Mouse (Mus musculus): Measurements from ENCODE around the gene Ptrh1. TPM values are rescaled to one million over a fixed set of nuclear protein-coding genes. Genes with fewer than 3 reads are reported as not detected.

The Ptrh1 gene
- polyA plus RNA-seq, 1 experiment from 2014 or later, result 6.6 TPM

GRCm38 (mm10) chr2:32758503-32758902, 17.1 kb upstream of the Ptrh1 start:
- no peak overlapping the region for H3K4me3 ChIP-seq
- no peak overlapping the region for H3K9ac ChIP-seq
- peaks cover 51% of the 10 kb centered on the region for H3K36me3 ChIP-seq
- H3K4me2 ChIP-seq, result no peak overlapping the region
- H3K27ac ChIP-seq, result no peak overlapping the region
- H3K27me3 ChIP-seq, result no peaks in the 10 kb centered on the region
- no peak for ATAC-seq (ENCODE audit: insufficient number of reproducible peaks, low FRiP score, low TSS enrichment, low read depth)
- WGBS, result 74% methylated on average over 8 of the region's 8 CpGs
- H3K4me1 ChIP-seq, result peaks cover 12% of the 10 kb centered on the region
- H3K9me3 ChIP-seq, result no peaks in the 10 kb centered on the region

GRCm38 (mm10) chr2:32759001-32759400, 16.6 kb upstream of the Ptrh1 start:
- ATAC-seq (ENCODE audit: insufficient number of reproducible peaks, low FRiP score, low TSS enrichment, low read depth), result no peak
- Histone ChIP-seq H3K9ac (no peak overlapping the region), H3K4me2 (no peak overlapping the region), H3K9me3 (no peaks in the 10 kb centered on the region), H3K27ac (no peak overlapping the region), H3K4me3 (no peak overlapping the region), H3K4me1 (peaks cover 12% of the 10 kb centered on the region), H3K36me3 (peaks cover 49% of the 10 kb centered on the region), H3K27me3 (no peaks in the 10 kb centered on the region)
- WGBS, result 96% methylated on average over 2 of the region's 2 CpGs

GRCm38 (mm10) chr2:32761361-32761760, 14.2 kb upstream of the Ptrh1 start:
- peaks cover 12% of the 10 kb centered on the region for H3K4me1 ChIP-seq
- 91% methylated on average over 14 of the region's 14 CpGs for WGBS
- H3K36me3 ChIP-seq, result peaks cover 39% of the 10 kb centered on the region
- no peaks in the 10 kb centered on the region for H3K9me3 ChIP-seq
- no peak overlapping the region for H3K4me2 ChIP-seq
- no peak for ATAC-seq (ENCODE audit: insufficient number of reproducible peaks, low FRiP score, low TSS enrichment, low read depth)
- no peak overlapping the region for H3K4me3 ChIP-seq
- H3K27me3 ChIP-seq, result no peaks in the 10 kb centered on the region
- no peak overlapping the region for H3K27ac ChIP-seq
- H3K9ac ChIP-seq, result no peak overlapping the region

- no peak for ATAC-seq (ENCODE audit: insufficient number of reproducible peaks, low FRiP score, low TSS enrichment, low read depth)
- Histone ChIP-seq H3K27me3 (no peaks in the 10 kb centered on the region), H3K4me2 (no peak overlapping the region), H3K27ac (no peak overlapping the region), H3K36me3 (peaks cover 39% of the 10 kb centered on the region), H3K4me1 (peaks cover 12% of the 10 kb centered on the region), H3K9me3 (no peaks in the 10 kb centered on the region), H3K9ac (no peak overlapping the region), H3K4me3 (no peak overlapping the region)
- 88% methylated on average over 4 of the region's 4 CpGs for WGBS
Measured at GRCm38 (mm10) chr2:32761859-32762258, 13.7 kb upstream of the Ptrh1 start.

GRCm38 (mm10) chr2:32763353-32763752, 12.2 kb upstream of the Ptrh1 start:
- H3K27ac ChIP-seq, result no peak overlapping the region
- H3K4me1 ChIP-seq, result peaks cover 10% of the 10 kb centered on the region; the same call in 1 of the 2 replicates
- H3K27me3 ChIP-seq, result no peaks in the 10 kb centered on the region
- WGBS, result 85% methylated on average over 3 of the region's 3 CpGs
- no peaks in the 10 kb centered on the region for H3K9me3 ChIP-seq
- no peak overlapping the region for H3K9ac ChIP-seq
- no peak overlapping the region for H3K4me3 ChIP-seq
- peaks cover 39% of the 10 kb centered on the region for H3K36me3 ChIP-seq
- H3K4me2 ChIP-seq, result no peak overlapping the region
- ATAC-seq (ENCODE audit: insufficient number of reproducible peaks, low FRiP score, low TSS enrichment, low read depth), result no peak

- H3K4me2 ChIP-seq, result no peak overlapping the region
- no peak overlapping the region for H3K4me3 ChIP-seq
- no peaks in the 10 kb centered on the region for H3K9me3 ChIP-seq
- H3K9ac ChIP-seq, result no peak overlapping the region
- H3K27me3 ChIP-seq, result no peaks in the 10 kb centered on the region
- H3K36me3 ChIP-seq, result peaks cover 13% of the 10 kb centered on the region
- H3K27ac ChIP-seq, result no peak overlapping the region
- WGBS, result 65% methylated on average over 12 of the region's 12 CpGs
- no peak for ATAC-seq (ENCODE audit: insufficient number of reproducible peaks, low FRiP score, low TSS enrichment, low read depth)
- peaks cover 6% of the 10 kb centered on the region; the same call in 1 of the 2 replicates for H3K4me1 ChIP-seq
Measured at GRCm38 (mm10) chr2:32767241-32767640, 8.3 kb upstream of the Ptrh1 start.

- H3K4me3 ChIP-seq, result no peak overlapping the region
- 45% methylated on average over 19 of the region's 19 CpGs for WGBS
- H3K9ac ChIP-seq, result no peak overlapping the region
- H3K9me3 ChIP-seq, result no peaks in the 10 kb centered on the region
- no peaks in the 10 kb centered on the region for H3K27me3 ChIP-seq
- no peak for ATAC-seq (ENCODE audit: insufficient number of reproducible peaks, low FRiP score, low TSS enrichment, low read depth)
- H3K4me2 ChIP-seq, result no peak overlapping the region
- H3K36me3 ChIP-seq, result no peaks in the 10 kb centered on the region
- no peak overlapping the region for H3K27ac ChIP-seq
- H3K4me1 ChIP-seq, result peaks cover 6% of the 10 kb centered on the region; the same call in 1 of the 2 replicates
Measured at GRCm38 (mm10) chr2:32768661-32769285, 6.8 kb upstream of the Ptrh1 start.

GRCm38 (mm10) chr2:32769327-32770085, 6.1 kb upstream of the Ptrh1 start:
- Histone ChIP-seq H3K27ac (no peak overlapping the region), H3K27me3 (no peaks in the 10 kb centered on the region), H3K9me3 (no peaks in the 10 kb centered on the region), H3K9ac (no peak overlapping the region), H3K4me1 (peaks cover 6% of the 10 kb centered on the region; the same call in 1 of the 2 replicates), H3K36me3 (no peaks in the 10 kb centered on the region), H3K4me3 (no peak overlapping the region), H3K4me2 (no peak overlapping the region)
- 83% methylated on average over 5 of the region's 5 CpGs for WGBS
- no peak for ATAC-seq (ENCODE audit: insufficient number of reproducible peaks, low FRiP score, low TSS enrichment, low read depth)

- Histone ChIP-seq H3K4me1 (peaks cover 21% of the 10 kb centered on the region), H3K4me3 (no peak overlapping the region), H3K27ac (no peak overlapping the region), H3K9me3 (no peaks in the 10 kb centered on the region), H3K9ac (no peak overlapping the region), H3K4me2 (no peak overlapping the region), H3K36me3 (no peaks in the 10 kb centered on the region), H3K27me3 (no peaks in the 10 kb centered on the region)
- no peak for ATAC-seq (ENCODE audit: insufficient number of reproducible peaks, low FRiP score, low TSS enrichment, low read depth)
- WGBS, result 28% methylated on average over 12 of the region's 12 CpGs
Measured at GRCm38 (mm10) chr2:32771886-32772285, 3.7 kb upstream of the Ptrh1 start.

GRCm38 (mm10) chr2:32772626-32773279, 2.8 kb upstream of the Ptrh1 start:
- no peak for ATAC-seq (ENCODE audit: insufficient number of reproducible peaks, low FRiP score, low TSS enrichment, low read depth)
- Histone ChIP-seq H3K27me3 (no peaks in the 10 kb centered on the region), H3K9me3 (no peaks in the 10 kb centered on the region), H3K36me3 (no peaks in the 10 kb centered on the region), H3K9ac (no peak overlapping the region), H3K4me2 (no peak overlapping the region), H3K4me1 (peaks cover 19% of the 10 kb centered on the region), H3K27ac (no peak overlapping the region), H3K4me3 (no peak overlapping the region)
- WGBS, result 74% methylated on average over 8 of the region's 8 CpGs

- H3K9ac ChIP-seq, result peak overlapping the region; percentile 48; the same call in 1 of the 2 replicates
- H3K27ac ChIP-seq, result no peak overlapping the region
- WGBS, result 25% methylated on average over 22 of the region's 22 CpGs
- no peaks in the 10 kb centered on the region for H3K9me3 ChIP-seq
- H3K36me3 ChIP-seq, result no peaks in the 10 kb centered on the region
- peaks cover 20% of the 10 kb centered on the region for H3K4me1 ChIP-seq
- H3K4me3 ChIP-seq, result peak overlapping the region; percentile 72
- H3K27me3 ChIP-seq, result no peaks in the 10 kb centered on the region
- ATAC-seq (ENCODE audit: insufficient number of reproducible peaks, low FRiP score, low TSS enrichment, low read depth), result no peak
- peak overlapping the region; percentile 90 for H3K4me2 ChIP-seq
Measured at GRCm38 (mm10) chr2:32776192-32776591, 606 bp downstream of the Ptrh1 start.

- no peak for ATAC-seq (ENCODE audit: insufficient number of reproducible peaks, low FRiP score, low TSS enrichment, low read depth)
- WGBS, result 79% methylated on average over 6 of the region's 6 CpGs
- no peak overlapping the region for H3K9ac ChIP-seq
- no peak overlapping the region for H3K4me3 ChIP-seq
- no peaks in the 10 kb centered on the region for H3K9me3 ChIP-seq
- no peak overlapping the region for H3K4me2 ChIP-seq
- H3K27ac ChIP-seq, result no peak overlapping the region
- H3K36me3 ChIP-seq, result no peaks in the 10 kb centered on the region
- no peaks in the 10 kb centered on the region for H3K27me3 ChIP-seq
- peaks cover 20% of the 10 kb centered on the region for H3K4me1 ChIP-seq
Measured at GRCm38 (mm10) chr2:32778081-32778480, 2.5 kb downstream of the Ptrh1 start.

Measured in limb, embryonic 15.5 days (tissue).